Mouse (Mus musculus): ENCODE results near the gene Pgap2.
"Not testable (repeated sequence)": the region's sequence is repeated elsewhere in the genome, so short reads cannot be mapped to it uniquely, and the experiment has no call there.

The Pgap2 gene

DNA sequence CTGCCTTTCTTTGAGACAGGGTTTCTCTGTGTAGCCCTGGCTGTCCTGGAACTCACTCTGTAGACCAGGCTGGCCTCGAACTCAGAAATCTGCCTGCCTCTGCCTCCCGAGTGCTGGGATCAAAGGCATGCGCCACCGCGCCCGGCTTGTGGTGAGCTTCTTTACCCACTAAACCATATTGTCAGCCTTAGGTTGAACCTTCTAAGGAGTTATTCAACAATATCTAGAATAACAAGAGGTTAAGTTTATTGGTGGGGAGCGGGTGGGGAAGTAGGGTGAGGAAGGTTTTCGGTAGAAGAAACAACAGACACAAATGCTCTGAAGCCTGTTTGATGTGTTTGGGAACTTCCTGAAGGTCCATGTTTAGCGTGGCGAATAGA, 56.0 kb downstream of the Pgap2 start:
- not testable (repeated sequence) for DNase-seq (ENCODE audit: low read depth, low spot score)

DNA sequence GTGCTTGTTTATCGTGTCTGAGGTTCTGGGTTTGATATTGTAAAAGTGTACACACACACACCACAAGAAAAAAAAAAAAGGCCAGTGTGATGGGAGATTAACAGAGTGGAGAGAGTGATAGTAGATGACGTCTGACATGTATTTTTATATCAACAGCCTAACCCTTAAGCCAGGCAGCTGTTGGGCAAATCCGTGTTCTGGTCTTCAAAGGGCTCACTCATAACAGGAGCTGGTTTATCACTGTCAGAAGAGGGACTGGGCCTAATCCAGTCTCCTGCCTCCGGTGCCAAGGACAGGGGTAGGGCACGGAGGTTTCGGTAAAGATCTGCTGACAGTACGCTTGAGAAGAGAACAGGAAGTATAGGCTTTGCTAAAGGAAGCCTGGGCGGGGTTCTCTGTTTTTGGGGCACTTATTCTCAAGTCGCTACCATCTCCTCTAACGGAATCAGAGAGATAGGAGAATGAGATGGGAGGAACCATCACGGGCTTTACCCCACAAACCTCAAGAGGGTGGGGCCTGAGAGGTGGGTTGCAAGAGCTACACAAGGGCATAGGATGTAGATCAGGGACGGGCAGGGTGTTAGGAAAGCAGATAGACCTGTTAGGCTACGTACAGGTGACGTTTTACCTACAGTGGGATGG, 56.5 kb downstream of the Pgap2 start:
- no peak for DNase-seq (ENCODE audit: low read depth, low spot score)

DNA sequence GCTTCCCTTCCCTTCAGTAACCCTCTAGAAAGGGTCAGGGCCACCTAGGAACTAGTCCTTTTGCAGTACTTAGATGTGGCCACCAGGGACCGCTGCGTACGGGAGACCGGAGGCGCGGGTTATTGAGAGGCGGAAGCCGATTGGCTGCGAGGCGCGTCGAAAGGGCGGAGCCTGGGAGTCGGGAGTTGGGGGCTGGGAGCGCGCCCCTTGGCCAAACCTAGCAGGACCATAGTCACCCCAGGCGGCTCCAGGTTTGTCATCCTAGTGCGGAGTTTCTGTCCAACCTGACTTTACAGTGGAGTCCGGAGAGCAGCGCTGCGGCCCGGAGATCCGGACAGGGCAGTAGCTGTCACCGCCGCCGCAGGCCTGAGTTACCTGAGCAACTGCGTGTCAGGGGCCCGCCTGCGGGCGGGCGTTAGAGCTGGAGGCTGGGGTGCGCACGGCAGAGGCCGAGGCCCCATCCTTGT, 57.1 kb downstream of the Pgap2 start:
- DNase-seq (ENCODE audit: low read depth, low spot score), result peak; percentile 92

DNA sequence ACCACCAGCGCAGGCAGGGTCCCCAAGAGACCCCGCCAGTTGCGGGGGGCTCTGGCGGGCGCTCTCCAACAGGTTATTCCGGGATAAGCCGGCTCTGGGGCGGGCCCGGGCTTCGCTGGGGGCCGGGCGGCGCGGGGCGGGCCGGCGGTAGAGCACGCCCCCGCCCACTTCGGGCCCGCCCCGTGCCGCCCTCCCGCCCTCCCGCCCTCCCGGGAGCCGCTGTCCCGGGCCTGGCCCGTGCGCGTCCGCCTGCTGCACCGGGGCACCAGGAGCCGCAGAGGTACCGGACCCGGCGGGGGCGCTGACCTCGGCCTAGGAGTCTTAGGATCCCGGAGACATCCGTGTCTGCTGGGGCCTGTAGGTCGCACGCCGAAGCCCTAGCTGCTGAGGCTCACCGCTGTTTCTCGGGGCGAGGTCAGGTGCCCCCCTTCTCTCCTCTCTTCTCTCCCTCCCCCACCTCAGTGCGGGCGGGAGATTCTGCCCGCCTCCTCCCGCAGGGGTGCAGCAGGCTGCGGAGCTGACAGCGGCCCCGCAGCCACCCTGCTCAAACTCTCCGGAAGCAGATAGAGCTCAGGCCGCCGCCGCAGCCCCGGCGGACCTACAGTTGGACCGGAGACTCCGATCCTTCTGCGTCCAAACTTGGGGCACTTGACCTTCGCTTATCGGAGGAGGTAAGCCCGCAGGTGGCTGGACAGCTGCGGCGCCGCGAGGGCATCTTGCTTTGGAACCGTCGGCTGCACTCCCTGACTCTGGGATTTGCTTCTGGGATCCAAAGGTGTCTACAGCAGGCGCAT, 57.8 kb downstream of the Pgap2 start, which contains the start of gene Stim1:
Gene Stim1, plus strand, starts transcription at position 206 of the 794 bp plus-strand sequence.
- peak; percentile 52 for DNase-seq (ENCODE audit: low read depth, low spot score)

DNA sequence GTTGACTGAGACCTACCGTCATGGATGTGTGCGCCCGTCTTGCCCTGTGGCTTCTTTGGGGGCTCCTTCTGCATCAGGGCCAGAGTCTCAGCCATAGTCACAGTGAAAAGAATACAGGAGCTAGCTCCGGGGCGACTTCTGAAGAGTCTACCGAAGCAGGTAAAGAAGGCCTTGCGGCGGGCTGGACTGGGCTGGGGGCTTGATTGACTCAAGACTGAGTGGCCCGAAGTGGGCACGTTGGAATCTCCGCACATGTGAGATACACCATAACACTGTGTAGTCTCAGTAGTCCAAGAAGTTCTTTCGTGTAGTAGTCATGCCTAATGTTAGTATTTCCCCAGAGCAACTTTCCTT, 58.4 kb downstream of the Pgap2 start:
- DNase-seq (ENCODE audit: low read depth, low spot score), result no peak

DNA sequence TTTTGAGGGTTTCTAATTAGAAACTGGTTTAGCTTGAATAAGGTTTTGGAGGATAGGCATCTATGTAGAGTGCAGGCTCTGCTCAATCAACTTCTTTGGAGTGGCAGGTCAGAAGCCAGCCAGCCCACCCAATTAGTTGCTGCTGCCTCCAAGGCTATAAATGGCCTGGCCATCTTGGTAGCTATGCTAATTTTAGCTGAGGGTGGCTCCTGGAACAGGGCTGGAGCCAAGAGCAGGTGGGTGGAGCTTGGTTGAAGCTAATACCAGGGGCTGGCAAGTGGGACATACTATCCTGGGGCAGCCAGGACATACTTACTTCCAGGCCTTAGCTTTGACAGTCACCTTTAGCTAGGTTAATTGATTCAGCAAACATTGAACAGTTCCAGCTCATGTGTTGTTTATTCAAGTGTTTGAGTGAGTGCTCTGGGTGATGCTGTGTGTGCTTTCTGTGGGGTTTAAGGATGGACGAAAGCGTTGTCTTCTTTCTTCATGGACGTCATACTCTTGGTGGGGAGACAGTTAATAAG, 62.5 kb downstream of the Pgap2 start:
- DNase-seq (ENCODE audit: low read depth, low spot score), result no peak

DNA sequence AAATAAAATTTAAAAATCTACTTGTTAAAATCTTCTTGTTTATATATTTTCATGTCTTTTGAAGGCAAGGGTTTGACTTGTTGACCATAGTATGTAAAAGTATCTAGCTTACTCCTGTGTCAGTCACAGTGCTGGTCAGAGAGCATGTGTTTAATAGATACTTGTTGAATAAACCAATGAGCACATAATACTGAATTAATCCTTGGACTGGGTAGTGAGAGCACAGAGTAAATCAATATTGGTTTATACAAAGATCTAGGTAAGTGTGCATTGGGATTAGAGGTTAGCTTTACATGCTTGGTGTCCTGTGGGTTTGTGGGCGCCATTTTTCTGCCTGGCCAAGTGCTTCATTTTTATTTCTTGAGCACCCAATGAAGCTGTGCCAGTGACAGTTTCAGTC, 71.4 kb downstream of the Pgap2 start:
- DNase-seq (ENCODE audit: low read depth, low spot score), result no peak

DNA sequence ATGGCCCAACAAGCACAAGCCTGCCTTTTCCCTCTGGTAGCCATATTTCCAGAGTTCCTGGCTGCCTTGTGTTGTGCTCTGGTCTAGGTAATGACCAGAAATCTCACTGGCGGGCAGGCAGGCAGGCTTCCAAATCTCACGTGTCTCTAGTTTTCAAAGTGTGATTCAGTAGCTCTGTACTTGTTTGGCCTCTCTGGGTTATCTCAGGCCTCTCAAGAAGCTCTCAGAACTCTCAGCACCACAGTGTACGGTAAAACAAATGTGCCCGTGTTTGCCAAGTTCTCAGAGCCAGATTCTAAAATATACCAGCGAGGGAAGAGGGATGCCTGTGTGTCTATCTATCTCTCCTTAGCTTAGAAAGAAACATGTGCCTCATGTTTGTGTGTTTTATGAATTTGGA, 72.3 kb downstream of the Pgap2 start:
- no peak for DNase-seq (ENCODE audit: low read depth, low spot score)

Data from ES-CJ7 (cell line).